Mouse (Mus musculus) gastrocnemius, postnatal 4 days (tissue): ENCODE measurements around the gene Mxi1. TPM values are rescaled to one million over a fixed set of nuclear protein-coding genes. Genes with fewer than 3 reads are reported as not detected.

ENCODE experiments used
- DNase-seq, 2 experiments: peaks; one replicate each; pipeline ENCODE4 v3.0.0; 2021 to 2022; ENCODE audit warnings: low spot score in 2 of 2, mixed read lengths in 2 of 2
- total RNA-seq, 2 experiments: library from RNA; stranded (reverse); gene quantifications; 2 replicates each; pipeline ENCODE4 v1.2.3; 2021

The Mxi1 gene
- total RNA-seq, 2 experiments from 2014 or later: 27.0 to 28.4 TPM

- DNase-seq: peak in 1 of 2 experiments; percentile 67
Observed at GRCm38 (mm10) chr19:53359160-53360033, 49.1 kb downstream of the Mxi1 start.

- no peak for DNase-seq
Observed at GRCm38 (mm10) chr19:53360265-53360958, 50.1 kb downstream of the Mxi1 start.

- no peak for DNase-seq
Observed at GRCm38 (mm10) chr19:53362967-53363366, 52.6 kb downstream of the Mxi1 start.

- DNase-seq: no peak
Observed at GRCm38 (mm10) chr19:53364551-53364950, 54.2 kb downstream of the Mxi1 start.

GRCm38 (mm10) chr19:53364963-53365362, 54.6 kb downstream of the Mxi1 start:
- peak in 1 of 2 experiments; percentile 48 for DNase-seq

- DNase-seq: no peak
Observed at GRCm38 (mm10) chr19:53366057-53366775, 55.9 kb downstream of the Mxi1 start.

GRCm38 (mm10) chr19:53366881-53367280, 56.6 kb downstream of the Mxi1 start:
- no peak for DNase-seq

GRCm38 (mm10) chr19:53369469-53370043, 59.2 kb downstream of the Mxi1 start:
- DNase-seq: peak in 1 of 2 experiments; percentile 79

GRCm38 (mm10) chr19:53370233-53370632, 59.9 kb downstream of the Mxi1 start:
- DNase-seq: no peak

GRCm38 (mm10) chr19:53371666-53372065, 61.3 kb downstream of the Mxi1 start, which contains the start of gene Gm10197:
Gene Gm10197, minus strand, starts transcription at chr19:53371766.
- no peak for DNase-seq

- DNase-seq: no peak
Observed at GRCm38 (mm10) chr19:53373570-53373969, 63.3 kb downstream of the Mxi1 start.

GRCm38 (mm10) chr19:53375299-53375698, 65.0 kb downstream of the Mxi1 start:
- no peak for DNase-seq

GRCm38 (mm10) chr19:53375816-53376215, 65.5 kb downstream of the Mxi1 start:
- DNase-seq: no peak

- DNase-seq: no peak
Observed at GRCm38 (mm10) chr19:53377652-53378051, 67.3 kb downstream of the Mxi1 start.

- no peak for DNase-seq
Observed at GRCm38 (mm10) chr19:53378421-53378820, 68.1 kb downstream of the Mxi1 start.

- no peak for DNase-seq
Observed at GRCm38 (mm10) chr19:53383336-53383735, 73.0 kb downstream of the Mxi1 start.

- no peak for DNase-seq
Observed at GRCm38 (mm10) chr19:53389417-53389816, 79.1 kb downstream of the Mxi1 start.

GRCm38 (mm10) chr19:53389851-53390431, 79.6 kb downstream of the Mxi1 start:
- peak in 1 of 2 experiments; percentile 51 for DNase-seq

- DNase-seq: peak; percentile 98 to 99
Observed at GRCm38 (mm10) chr19:53390495-53391007, 80.2 kb downstream of the Mxi1 start, which contains the start of gene Smndc1. Gene Smndc1, minus strand, starts transcription at chr19:53390578.

- no peak for DNase-seq
Observed at GRCm38 (mm10) chr19:53391386-53391785, 81.1 kb downstream of the Mxi1 start.
